Mouse (Mus musculus) brain, embryonic 14.5 days (tissue): ENCODE data around the gene Olfm1. TPM values are rescaled to one million over a fixed set of nuclear protein-coding genes. Genes with fewer than 3 reads are reported as not detected.

Experiments used
- DNase-seq: peaks from one replicate; pipeline ENCODE4 v3.0.0-alpha.2; 2011; ENCODE audit warnings: low read depth
- CTCF ChIP-seq: fragments of 200-500 bp; IDR thresholded peaks from 2 replicates; pipeline ENCODE4 v1.5.1; 2012; ENCODE audit warnings: inconsistent platforms, mild to moderate bottlenecking, moderate library complexity, borderline replicate concordance; ENCODE audit not compliant: insufficient read depth, insufficient read length; ENCODE audit errors: extremely low read depth
- POLR2A ChIP-seq: fragments of 200-500 bp; IDR thresholded peaks from 2 replicates; pipeline ENCODE4 v1.6.1; 2012; ENCODE audit warnings: mild to moderate bottlenecking, inconsistent platforms, borderline replicate concordance; ENCODE audit not compliant: poor library complexity, insufficient read depth, insufficient read length, severe bottlenecking; ENCODE audit errors: extremely low read depth
- polyA plus RNA-seq: library from polyadenylated mRNA; depleted of rRNA; stranded (reverse); fragments of >200 nt; gene quantifications from 2 replicates; pipeline ENCODE4 v1.2.3, GENCODE M21; 2012

Olfm1 gene
- polyA plus RNA-seq, 1 experiment, result 383 TPM

- no peak for TF ChIP-seq CTCF
- no peak for TF ChIP-seq POLR2A
- no peak for DNase-seq
Measured at GRCm38 (mm10) chr2:28173225-28174141, 19.3 kb upstream of the Olfm1 start.

- DNase-seq, result no peak
- TF ChIP-seq CTCF (no peak), POLR2A (no peak)
Measured at GRCm38 (mm10) chr2:28174441-28174840, 18.4 kb upstream of the Olfm1 start.

GRCm38 (mm10) chr2:28178600-28178999 lies 14.2 kb upstream of the Olfm1 start:
- DNase-seq, result no peak
- TF ChIP-seq POLR2A (no peak), CTCF (no peak)

- DNase-seq, result no peak
- no peak for TF ChIP-seq CTCF
- no peak for TF ChIP-seq POLR2A
Measured at GRCm38 (mm10) chr2:28180053-28180452, 12.7 kb upstream of the Olfm1 start.

GRCm38 (mm10) chr2:28188398-28188944 lies 4.3 kb upstream of the Olfm1 start:
- DNase-seq, result peak; percentile 57
- no peak for TF ChIP-seq POLR2A
- no peak for TF ChIP-seq CTCF

- peak; percentile 74 for DNase-seq
- TF ChIP-seq CTCF (no peak), POLR2A (no peak)
Measured at GRCm38 (mm10) chr2:28193690-28194087, 897 bp downstream of the Olfm1 start.

- TF ChIP-seq POLR2A (no peak), CTCF (no peak)
- no peak for DNase-seq
Measured at GRCm38 (mm10) chr2:28194962-28195617, 2.3 kb downstream of the Olfm1 start.

- TF ChIP-seq CTCF, result no peak
- no peak for TF ChIP-seq POLR2A
- peak; percentile 70 for DNase-seq
Measured at GRCm38 (mm10) chr2:28195726-28196125, 2.9 kb downstream of the Olfm1 start.

GRCm38 (mm10) chr2:28201441-28201841 lies 8.6 kb downstream of the Olfm1 start:
- TF ChIP-seq POLR2A (no peak), CTCF (no peak)
- DNase-seq, result no peak

GRCm38 (mm10) chr2:28204167-28204566 lies 11.4 kb downstream of the Olfm1 start:
- TF ChIP-seq CTCF, result peak; percentile 97
- TF ChIP-seq POLR2A, result no peak

More at GRCm38 (mm10) chr2:28204167-28204566, 11.4 kb downstream of the Olfm1 start:
- peak; percentile 92 for DNase-seq
